Mouse (Mus musculus): Measurements from ENCODE around the gene Cpsf7.

GRCm38 (mm10) chr19:10524784-10525105 is 321 bp upstream of the Cpsf7 start:
- TF ChIP-seq CTCF (IDR thresholded peaks at IDR 0.05; ENCODE audit: low read depth): no peak
- TF ChIP-seq EP300 (IDR thresholded peaks at IDR 0.05; ENCODE audit: low read depth): no peak
